Mouse (Mus musculus): ENCODE measurements around the gene Als2cr12. TPM values are rescaled to one million over a fixed set of nuclear protein-coding genes. Genes with fewer than 3 reads are reported as not detected.

Als2cr12 gene
- polyA plus RNA-seq, 1 experiment = 0.16 TPM

DNA sequence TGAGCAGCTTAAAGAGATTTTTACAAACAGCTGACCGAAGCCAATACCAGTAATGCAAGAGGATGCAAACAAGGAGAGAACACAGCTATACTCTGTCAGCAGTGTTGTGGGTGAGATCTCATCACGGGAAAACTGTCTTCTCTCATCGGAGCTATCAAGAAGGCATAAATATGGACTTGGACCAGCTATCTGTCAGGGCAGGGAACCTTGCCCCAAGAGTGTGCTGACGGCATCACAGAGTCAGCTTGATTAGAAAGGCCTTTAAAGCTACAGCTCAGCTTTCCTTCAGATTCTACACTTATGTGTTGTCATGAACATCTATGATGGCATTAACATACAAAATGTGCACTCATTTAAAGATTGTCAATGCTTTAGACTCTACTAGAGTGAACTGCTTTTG, 93.1 kb downstream of the Als2cr12 start:
- Histone ChIP-seq H3K4me3 (ENCODE audit: control insufficient read depth, insufficient read depth, low read length) (no peak overlapping the region), H3K27me3 (ENCODE audit: control insufficient read depth, insufficient read depth, low read length) (no peaks in the 10 kb centered on the region), H3K36me3 (ENCODE audit: control insufficient read depth, insufficient read depth, low read length) (no peaks in the 10 kb centered on the region), H3K27ac (ENCODE audit: control insufficient read depth, insufficient read depth, low read length) (no peak overlapping the region), H3K4me1 (replicated peaks; ENCODE audit: control insufficient read depth, insufficient read depth, low read length) (no peaks in the 10 kb centered on the region)
- TF ChIP-seq CTCF (IDR thresholded peaks at IDR 0.05; ENCODE audit: borderline replicate concordance, control insufficient read depth, extremely low read depth, insufficient read depth, low read length, poor library complexity) (no peak), POLR2A (IDR thresholded peaks at IDR 0.05; ENCODE audit: control insufficient read depth, extremely low read depth, insufficient read depth, low read length, poor library complexity) (no peak)
- WGBS = 90% methylated on average over 4 of the region's 4 CpGs
- no peak for DNase-seq

Other genes starting within 250 kb of the Als2cr12 start
- gene Orc2, start 190.9 kb downstream of the Als2cr12 start, polyA plus RNA-seq (2012; rRNA removed) = 22.9 and 28.1 TPM in 2 replicates
- 2.4 and 2.7 TPM in 2 replicates for gene Fam126b, start 109.7 kb downstream of the Als2cr12 start, polyA plus RNA-seq (2012; rRNA removed)
- gene Ndufb3, start 109.6 kb downstream of the Als2cr12 start, polyA plus RNA-seq (2012; rRNA removed) = 34.6 and 45.2 TPM in 2 replicates
- gene Cflar, start 15.5 kb upstream of the Als2cr12 start, polyA plus RNA-seq (2012; rRNA removed) = 78.4 and 83.9 TPM in 2 replicates
- 12.0 and 12.3 TPM in 2 replicates for gene Casp8, start 99.4 kb upstream of the Als2cr12 start, polyA plus RNA-seq (2012; rRNA removed)

All from thymus, adult 2 months (tissue).